Mouse (Mus musculus): Measurements from ENCODE around the gene Fam129a. TPM values are rescaled to one million over a fixed set of nuclear protein-coding genes. Genes with fewer than 3 reads are reported as not detected.
"Not testable (repeated sequence)": the region's sequence is repeated elsewhere in the genome, so short reads cannot be mapped to it uniquely, and the experiment has no call there.

Fam129a gene
- polyA plus RNA-seq, 1 experiment from 2014 or later = 0.93 TPM

GRCm38 (mm10) chr1:151594906-151595305 is 23.9 kb downstream of the Fam129a start:
- no peak overlapping the region for H3K4me3 ChIP-seq (replicated peaks; ENCODE audit: low read depth, low read length)
- 91% methylated on average over 4 of the region's 4 CpGs for WGBS
- no peak overlapping the region for H3K27ac ChIP-seq (replicated peaks; ENCODE audit: low read depth, low read length)
- no peaks in the 10 kb centered on the region for H3K9me3 ChIP-seq (ENCODE audit: control insufficient read depth, low read length)
- no peak overlapping the region for H3K4me2 ChIP-seq (ENCODE audit: low read length)
- H3K4me1 ChIP-seq (ENCODE audit: control insufficient read depth, insufficient read depth, low read length) = peaks cover 4% of the 10 kb centered on the region; the same call in 1 of the 2 replicates
- DNase-seq = no peak
- H3K36me3 ChIP-seq (ENCODE audit: control insufficient read depth, insufficient read depth, low read length) = no peaks in the 10 kb centered on the region
- no peak for ATAC-seq (ENCODE audit: low FRiP score, low TSS enrichment)
- H3K27me3 ChIP-seq (ENCODE audit: control insufficient read depth, insufficient read depth, low read length) = no peaks in the 10 kb centered on the region
- no peak overlapping the region for H3K9ac ChIP-seq (replicated peaks; ENCODE audit: low read length)

GRCm38 (mm10) chr1:151595600-151596299 is 24.8 kb downstream of the Fam129a start:
- DNase-seq (no peak), ATAC-seq (ENCODE audit: low FRiP score, low TSS enrichment) (no peak)
- no peaks in the 10 kb centered on the region for H3K36me3 ChIP-seq (ENCODE audit: control insufficient read depth, insufficient read depth, low read length)
- 35% methylated on average over 12 of the region's 12 CpGs for WGBS
- no peak overlapping the region for H3K4me3 ChIP-seq (replicated peaks; ENCODE audit: low read depth, low read length)
- no peak overlapping the region for H3K27ac ChIP-seq (replicated peaks; ENCODE audit: low read depth, low read length)
- H3K9me3 ChIP-seq (ENCODE audit: control insufficient read depth, low read length) = no peaks in the 10 kb centered on the region
- no peaks in the 10 kb centered on the region for H3K27me3 ChIP-seq (ENCODE audit: control insufficient read depth, insufficient read depth, low read length)
- H3K4me1 ChIP-seq (ENCODE audit: control insufficient read depth, insufficient read depth, low read length) = peaks cover 4% of the 10 kb centered on the region; the same call in 1 of the 2 replicates
- H3K9ac ChIP-seq (replicated peaks; ENCODE audit: low read length) = no peak overlapping the region
- H3K4me2 ChIP-seq (ENCODE audit: low read length) = no peak overlapping the region

GRCm38 (mm10) chr1:151596562-151596961 is 25.6 kb downstream of the Fam129a start:
- Histone ChIP-seq H3K36me3 (ENCODE audit: control insufficient read depth, insufficient read depth, low read length) (no peaks in the 10 kb centered on the region), H3K4me2 (ENCODE audit: low read length) (no peak overlapping the region), H3K4me1 (ENCODE audit: control insufficient read depth, insufficient read depth, low read length) (peaks cover 4% of the 10 kb centered on the region; the same call in 1 of the 2 replicates), H3K9ac (replicated peaks; ENCODE audit: low read length) (no peak overlapping the region), H3K4me3 (replicated peaks; ENCODE audit: low read depth, low read length) (no peak overlapping the region), H3K9me3 (ENCODE audit: control insufficient read depth, low read length) (no peaks in the 10 kb centered on the region), H3K27me3 (ENCODE audit: control insufficient read depth, insufficient read depth, low read length) (no peaks in the 10 kb centered on the region), H3K27ac (replicated peaks; ENCODE audit: low read depth, low read length) (no peak overlapping the region)
- DNase-seq (no peak), ATAC-seq (ENCODE audit: low FRiP score, low TSS enrichment) (no peak)
- WGBS = 71% methylated on average over 8 of the region's 8 CpGs

GRCm38 (mm10) chr1:151597677-151598297 is 26.8 kb downstream of the Fam129a start:
- Histone ChIP-seq H3K4me2 (ENCODE audit: low read length) (no peak overlapping the region), H3K4me3 (replicated peaks; ENCODE audit: low read depth, low read length) (no peak overlapping the region), H3K27ac (replicated peaks; ENCODE audit: low read depth, low read length) (no peak overlapping the region), H3K9ac (replicated peaks; ENCODE audit: low read length) (no peak overlapping the region), H3K9me3 (ENCODE audit: control insufficient read depth, low read length) (no peaks in the 10 kb centered on the region), H3K4me1 (ENCODE audit: control insufficient read depth, insufficient read depth, low read length) (no peaks in the 10 kb centered on the region), H3K36me3 (ENCODE audit: control insufficient read depth, insufficient read depth, low read length) (no peaks in the 10 kb centered on the region), H3K27me3 (ENCODE audit: control insufficient read depth, insufficient read depth, low read length) (no peaks in the 10 kb centered on the region)
- DNase-seq = no peak
- no peak for ATAC-seq (ENCODE audit: low FRiP score, low TSS enrichment)
- 77% methylated on average over 6 of the region's 6 CpGs for WGBS

- Histone ChIP-seq H3K4me2 (ENCODE audit: low read length) (no peak overlapping the region), H3K9me3 (ENCODE audit: control insufficient read depth, low read length) (no peaks in the 10 kb centered on the region), H3K4me1 (ENCODE audit: control insufficient read depth, insufficient read depth, low read length) (no peaks in the 10 kb centered on the region), H3K9ac (replicated peaks; ENCODE audit: low read length) (no peak overlapping the region), H3K27me3 (ENCODE audit: control insufficient read depth, insufficient read depth, low read length) (no peaks in the 10 kb centered on the region), H3K4me3 (replicated peaks; ENCODE audit: low read depth, low read length) (no peak overlapping the region), H3K36me3 (ENCODE audit: control insufficient read depth, insufficient read depth, low read length) (no peaks in the 10 kb centered on the region), H3K27ac (replicated peaks; ENCODE audit: low read depth, low read length) (no peak overlapping the region)
- no peak for DNase-seq
- ATAC-seq (ENCODE audit: low FRiP score, low TSS enrichment) = no peak
- 95% methylated on average over 2 of the region's 2 CpGs for WGBS
Observed at GRCm38 (mm10) chr1:151598876-151599275, 27.9 kb downstream of the Fam129a start.

GRCm38 (mm10) chr1:151604328-151604727 is 33.3 kb downstream of the Fam129a start:
- H3K27me3 ChIP-seq (ENCODE audit: control insufficient read depth, insufficient read depth, low read length) = no peaks in the 10 kb centered on the region
- no peak for ATAC-seq (ENCODE audit: low FRiP score, low TSS enrichment)
- no peak overlapping the region for H3K4me2 ChIP-seq (ENCODE audit: low read length)
- no peak overlapping the region for H3K9ac ChIP-seq (replicated peaks; ENCODE audit: low read length)
- no peaks in the 10 kb centered on the region for H3K4me1 ChIP-seq (ENCODE audit: control insufficient read depth, insufficient read depth, low read length)
- H3K27ac ChIP-seq (replicated peaks; ENCODE audit: low read depth, low read length) = no peak overlapping the region
- WGBS = 73% methylated on average over 2 of the region's 2 CpGs
- H3K36me3 ChIP-seq (ENCODE audit: control insufficient read depth, insufficient read depth, low read length) = no peaks in the 10 kb centered on the region
- H3K4me3 ChIP-seq (replicated peaks; ENCODE audit: low read depth, low read length) = no peak overlapping the region
- DNase-seq = no peak
- H3K9me3 ChIP-seq (ENCODE audit: control insufficient read depth, low read length) = no peaks in the 10 kb centered on the region

- ATAC-seq (ENCODE audit: low FRiP score, low TSS enrichment); H3K27ac ChIP-seq (replicated peaks; ENCODE audit: low read depth, low read length); H3K4me3 ChIP-seq (replicated peaks; ENCODE audit: low read depth, low read length); DNase-seq; H3K9me3 ChIP-seq (ENCODE audit: control insufficient read depth, low read length); H3K36me3 ChIP-seq (ENCODE audit: control insufficient read depth, insufficient read depth, low read length); H3K4me1 ChIP-seq (ENCODE audit: control insufficient read depth, insufficient read depth, low read length); H3K27me3 ChIP-seq (ENCODE audit: control insufficient read depth, insufficient read depth, low read length); H3K4me2 ChIP-seq (ENCODE audit: low read length); H3K9ac ChIP-seq (replicated peaks; ENCODE audit: low read length): not testable (repeated sequence)
- WGBS = 90% methylated on average over 3 of the region's 3 CpGs
Observed at GRCm38 (mm10) chr1:151607957-151608356, 37.0 kb downstream of the Fam129a start.

- no peak for ATAC-seq (ENCODE audit: low FRiP score, low TSS enrichment)
- H3K9ac ChIP-seq (replicated peaks; ENCODE audit: low read length) = no peak overlapping the region
- H3K4me1 ChIP-seq (ENCODE audit: control insufficient read depth, insufficient read depth, low read length) = no peaks in the 10 kb centered on the region
Observed at GRCm38 (mm10) chr1:151610621-151611020, 39.6 kb downstream of the Fam129a start.

More at GRCm38 (mm10) chr1:151610621-151611020, 39.6 kb downstream of the Fam129a start:
- Histone ChIP-seq H3K27me3 (ENCODE audit: control insufficient read depth, insufficient read depth, low read length) (no peaks in the 10 kb centered on the region), H3K4me3 (replicated peaks; ENCODE audit: low read depth, low read length) (no peak overlapping the region), H3K4me2 (ENCODE audit: low read length) (no peak overlapping the region), H3K27ac (replicated peaks; ENCODE audit: low read depth, low read length) (no peak overlapping the region), H3K36me3 (ENCODE audit: control insufficient read depth, insufficient read depth, low read length) (no peaks in the 10 kb centered on the region), H3K9me3 (ENCODE audit: control insufficient read depth, low read length) (no peaks in the 10 kb centered on the region)
- no peak for DNase-seq

All from midbrain, embryonic 14.5 days (tissue).